Mouse (Mus musculus) intestine, postnatal 0 days (tissue): ENCODE measurements around the gene Slc35e3. TPM values are rescaled to one million over a fixed set of nuclear protein-coding genes. Genes with fewer than 3 reads are reported as not detected.

Experiments used
- ATAC-seq: fragments of 200-750 bp; cut with Nextera tagmentation; 2 replicates; pipeline ENCODE4 v1.8.0; 2017; ENCODE audit warnings: mild to moderate bottlenecking, moderate TSS enrichment, moderate library complexity
- H3K27ac ChIP-seq: fragments of 300-500 bp; sonication (generic); 2 replicates; pipeline ENCODE4 v1.5.1; 2014; ENCODE audit warnings: mild to moderate bottlenecking, low read depth, low read length, moderate library complexity
- H3K27me3 ChIP-seq: fragments of 300-500 bp; sonication (generic); replicated peaks from 2 replicates; pipeline ENCODE4 v1.6.1; 2014; ENCODE audit warnings: low read length, mixed read lengths; ENCODE audit not compliant: control insufficient read depth, insufficient read depth
- H3K36me3 ChIP-seq: fragments of 300-500 bp; sonication (generic); 2 replicates; pipeline ENCODE4 v1.6.1; 2014; ENCODE audit warnings: mild to moderate bottlenecking, moderate library complexity; ENCODE audit not compliant: control insufficient read depth, insufficient read depth
- H3K4me1 ChIP-seq: fragments of 300-500 bp; sonication (generic); replicated peaks from 2 replicates; pipeline ENCODE4 v1.6.1; 2014; ENCODE audit warnings: antibody characterized with exemption, low read length, mixed read lengths; ENCODE audit not compliant: control insufficient read depth, insufficient read depth
- H3K4me2 ChIP-seq: fragments of 300-500 bp; sonication (generic); replicated peaks from 2 replicates; pipeline ENCODE4 v1.6.1; 2014; ENCODE audit warnings: low read depth, mild to moderate bottlenecking, moderate library complexity
- H3K4me3 ChIP-seq: fragments of 300-500 bp; sonication (generic); 2 replicates; pipeline ENCODE4 v1.5.1; 2014; ENCODE audit warnings: low read depth, low read length
- H3K9ac ChIP-seq: fragments of 300-500 bp; sonication (generic); 2 replicates; pipeline ENCODE4 v1.6.1; 2014; ENCODE audit warnings: mild to moderate bottlenecking, low read depth, low read length
- H3K9me3 ChIP-seq: fragments of 300-500 bp; sonication (generic); 2 replicates; pipeline ENCODE4 v1.6.1; 2016; ENCODE audit warnings: mixed run types; ENCODE audit not compliant: control insufficient read depth
- CTCF ChIP-seq: sonication (generic); IDR thresholded peaks from 2 replicates; pipeline ENCODE4 v1.5.1; 2016; ENCODE audit warnings: low read depth, mild to moderate bottlenecking, control low read depth, antibody characterized with exemption, moderate library complexity
- WGBS: fragments of 180-500 bp; shearing (Covaris S2); extraction: QIAGEN DNeasy Blood & Tissue Kit; methylation state at CpG from one replicate; pipeline ENCODE4 v1.1.7; 2014; 5-methylcytosine and 5-hydroxymethylcytosine counted together
- polyA plus RNA-seq: library from polyadenylated mRNA; unstranded; fragments of >200 nt; fragmentation: Nextera tagmentation; extraction: Ambion mirVana; gene quantifications from 2 replicates; pipeline ENCODE4 v1.2.1, GENCODE M21; 2015

Slc35e3 gene
- polyA plus RNA-seq, 1 experiment from 2014 or later: 13.5 TPM

DNA sequence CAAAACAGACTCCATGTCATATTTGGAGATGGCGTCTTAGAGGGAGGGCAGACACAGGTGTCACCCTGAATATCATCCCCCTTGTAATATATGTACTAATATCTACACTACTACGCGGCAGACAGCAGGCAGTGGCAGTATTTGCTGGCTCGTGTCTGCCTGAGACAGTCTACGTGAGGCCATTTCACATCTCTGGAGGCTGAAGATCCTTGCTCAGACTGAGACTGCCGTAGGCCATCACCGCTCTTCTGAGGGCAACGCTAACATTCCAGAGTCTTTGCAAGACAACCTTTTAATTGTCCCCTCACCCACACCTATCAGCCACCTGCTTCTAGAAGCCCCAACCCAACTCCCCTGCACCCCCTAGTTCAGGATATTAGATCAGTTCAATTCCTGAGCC lies 32.7 kb downstream of the Slc35e3 start:
- H3K27ac ChIP-seq: no peak overlapping the region
- H3K4me3 ChIP-seq: no peak overlapping the region
- no peaks in the 10 kb centered on the region for H3K27me3 ChIP-seq
- H3K4me2 ChIP-seq: no peak overlapping the region
- no peak for ATAC-seq
- no peak for TF ChIP-seq CTCF
- WGBS: 92% methylated on average over 8 of the region's 8 CpGs
- H3K9me3 ChIP-seq: no peaks in the 10 kb centered on the region
- H3K9ac ChIP-seq: no peak overlapping the region
- H3K36me3 ChIP-seq: no peaks in the 10 kb centered on the region
- 0 out of 2 replicates have a peak, but pooled peaks cover 5% of the 10 kb centered on the region for H3K4me1 ChIP-seq

DNA sequence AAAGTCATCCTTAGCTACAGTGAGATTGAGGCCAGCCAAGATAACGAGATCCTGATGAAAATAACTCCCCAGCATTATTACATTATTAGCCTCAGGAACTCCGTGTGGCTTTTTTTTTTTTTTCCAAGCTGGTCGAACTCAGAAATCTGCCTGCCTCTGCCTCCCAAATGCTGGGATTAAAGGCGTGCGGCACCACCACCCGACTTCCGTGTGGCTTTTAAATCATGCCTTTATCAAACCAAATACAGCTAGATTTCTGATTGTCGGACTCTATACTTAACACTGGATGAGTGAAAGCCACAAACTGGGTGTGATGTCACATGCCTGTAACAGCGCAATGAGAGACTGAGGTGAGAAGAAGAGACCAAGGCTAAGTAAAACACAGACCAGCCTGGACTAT lies 33.3 kb downstream of the Slc35e3 start:
- Histone ChIP-seq H3K27me3 (no peaks in the 10 kb centered on the region), H3K27ac (no peak overlapping the region), H3K4me3 (no peak overlapping the region), H3K4me2 (no peak overlapping the region), H3K9me3 (no peaks in the 10 kb centered on the region), H3K4me1 (0 out of 2 replicates have a peak, but pooled peaks cover 5% of the 10 kb centered on the region), H3K36me3 (no peaks in the 10 kb centered on the region), H3K9ac (no peak overlapping the region)
- ATAC-seq: no peak
- 85% methylated on average over 9 of the region's 9 CpGs for WGBS
- no peak for TF ChIP-seq CTCF

DNA sequence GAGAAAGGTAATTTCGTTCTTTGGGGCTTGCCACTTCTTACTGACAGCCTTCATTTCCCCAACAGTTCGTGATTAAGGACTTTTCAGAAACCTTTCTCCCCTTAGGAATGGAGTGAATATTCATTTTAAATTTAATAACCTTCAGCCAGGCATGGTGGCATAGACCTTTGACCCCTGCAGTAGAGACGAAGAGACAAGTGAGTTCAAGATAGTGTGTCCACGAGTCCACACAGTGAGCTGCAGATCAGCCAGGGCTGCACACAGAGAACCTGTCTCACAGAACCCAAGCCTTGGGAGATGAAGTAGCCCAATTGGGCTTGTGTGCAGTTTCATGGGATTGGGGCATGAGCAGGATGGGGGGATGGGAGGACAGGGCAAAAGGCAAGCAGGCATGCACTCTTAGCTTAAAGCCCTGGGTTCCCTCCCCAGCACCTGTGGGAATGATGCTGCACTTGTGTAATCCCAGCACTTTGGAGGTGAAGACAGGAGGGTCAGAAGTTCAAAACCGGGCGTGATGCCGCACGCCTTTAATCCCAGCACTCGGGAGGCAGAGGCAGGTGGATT lies 33.9 kb downstream of the Slc35e3 start:
- H3K36me3 ChIP-seq: peaks cover 5% of the 10 kb centered on the region; the same call in 1 of the 2 replicates
- H3K27ac ChIP-seq: no peak overlapping the region
- H3K27me3 ChIP-seq: no peaks in the 10 kb centered on the region
- 0 out of 2 replicates have a peak, but pooled peaks cover 5% of the 10 kb centered on the region for H3K4me1 ChIP-seq
- no peak overlapping the region for H3K4me2 ChIP-seq
- H3K4me3 ChIP-seq: no peak overlapping the region
- H3K9ac ChIP-seq: no peak overlapping the region
- no peaks in the 10 kb centered on the region for H3K9me3 ChIP-seq
- no peak for TF ChIP-seq CTCF
- ATAC-seq: no peak
- WGBS: 80% methylated on average over 9 of the region's 9 CpGs

DNA sequence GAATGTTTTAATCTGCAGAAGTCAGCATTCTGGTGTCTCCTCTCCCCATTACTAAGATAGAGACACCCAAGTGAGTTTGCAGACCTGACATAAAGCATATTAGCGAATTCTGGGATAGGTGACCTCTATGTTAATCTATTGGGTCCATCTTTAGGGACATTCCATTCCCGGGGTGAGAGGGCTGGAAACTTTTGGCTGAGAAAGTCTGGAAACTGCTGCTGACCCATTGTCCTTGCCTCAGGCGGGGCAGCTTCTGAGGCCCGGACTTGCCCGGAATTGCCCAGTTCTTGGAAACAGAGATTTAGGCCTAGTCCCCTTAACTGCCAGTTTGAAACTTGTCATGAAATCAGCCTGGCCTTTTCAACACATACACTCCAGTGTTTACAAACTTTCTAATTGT lies 34.8 kb downstream of the Slc35e3 start:
- peak overlapping the region; percentile 10; the same call in 1 of the 2 replicates for H3K27ac ChIP-seq
- no peak overlapping the region for H3K9ac ChIP-seq

DNA sequence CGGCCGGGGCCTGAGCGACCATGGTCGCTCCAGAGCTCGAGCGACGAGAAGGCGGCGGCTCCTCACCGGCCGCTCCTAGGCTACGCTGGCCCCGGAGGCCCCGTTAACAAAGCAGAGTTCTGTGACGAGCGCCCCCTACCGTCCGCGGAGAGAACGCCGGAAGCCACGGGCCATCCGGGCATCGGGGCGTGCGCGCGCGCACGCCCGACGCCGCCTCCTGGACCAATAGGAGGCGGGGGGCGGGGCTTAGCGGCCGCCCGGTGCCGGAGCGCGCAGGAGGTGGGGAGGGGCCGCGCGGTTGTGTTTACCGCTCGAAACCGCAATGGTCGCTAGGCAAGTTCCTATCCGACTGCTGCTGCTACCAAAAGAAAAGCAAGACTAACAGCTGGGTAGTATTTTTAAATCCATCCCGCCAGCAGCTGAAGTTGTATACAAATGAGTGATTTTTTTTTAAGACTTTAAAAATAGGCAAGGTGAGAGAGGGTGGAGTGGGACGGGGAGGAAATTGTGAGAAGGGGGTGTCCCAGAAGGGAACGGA lies 35.5 kb downstream of the Slc35e3 start, which contains the start of gene Mdm2:
TSS of gene Mdm2 (minus strand) at position 155 of the 538 bp plus-strand sequence.
- Histone ChIP-seq H3K36me3 (peaks cover 17% of the 10 kb centered on the region), H3K4me3 (peak within 1 kb of the TSS; percentile 93), H3K4me2 (peak within 1 kb of the TSS; percentile 74), H3K27me3 (no peaks in the 10 kb centered on the region), H3K27ac (peak within 1 kb of the TSS; percentile 97), H3K9ac (peak within 1 kb of the TSS; percentile 97), H3K9me3 (no peaks in the 10 kb centered on the region), H3K4me1 (0 out of 2 replicates have a peak, but pooled peaks cover 5% of the 10 kb centered on the region)
- under 1% methylated on average over 52 of the region's 52 CpGs for WGBS
- ATAC-seq: peak; percentile 96
- TF ChIP-seq CTCF: peak; percentile 83

More for the DNA sequence above, 34.8 kb downstream of the Slc35e3 start:
- ATAC-seq: no peak
- no peaks in the 10 kb centered on the region for H3K27me3 ChIP-seq
- no peak for TF ChIP-seq CTCF
- 0 out of 2 replicates have a peak, but pooled peaks cover 5% of the 10 kb centered on the region for H3K4me1 ChIP-seq
- no peaks in the 10 kb centered on the region for H3K9me3 ChIP-seq
- peak overlapping the region; percentile 74 for H3K4me2 ChIP-seq
- H3K36me3 ChIP-seq: peaks cover 14% of the 10 kb centered on the region
- WGBS: 62% methylated on average over 5 of the region's 5 CpGs
- H3K4me3 ChIP-seq: peak overlapping the region; percentile 93; the same call in 1 of the 2 replicates

DNA sequence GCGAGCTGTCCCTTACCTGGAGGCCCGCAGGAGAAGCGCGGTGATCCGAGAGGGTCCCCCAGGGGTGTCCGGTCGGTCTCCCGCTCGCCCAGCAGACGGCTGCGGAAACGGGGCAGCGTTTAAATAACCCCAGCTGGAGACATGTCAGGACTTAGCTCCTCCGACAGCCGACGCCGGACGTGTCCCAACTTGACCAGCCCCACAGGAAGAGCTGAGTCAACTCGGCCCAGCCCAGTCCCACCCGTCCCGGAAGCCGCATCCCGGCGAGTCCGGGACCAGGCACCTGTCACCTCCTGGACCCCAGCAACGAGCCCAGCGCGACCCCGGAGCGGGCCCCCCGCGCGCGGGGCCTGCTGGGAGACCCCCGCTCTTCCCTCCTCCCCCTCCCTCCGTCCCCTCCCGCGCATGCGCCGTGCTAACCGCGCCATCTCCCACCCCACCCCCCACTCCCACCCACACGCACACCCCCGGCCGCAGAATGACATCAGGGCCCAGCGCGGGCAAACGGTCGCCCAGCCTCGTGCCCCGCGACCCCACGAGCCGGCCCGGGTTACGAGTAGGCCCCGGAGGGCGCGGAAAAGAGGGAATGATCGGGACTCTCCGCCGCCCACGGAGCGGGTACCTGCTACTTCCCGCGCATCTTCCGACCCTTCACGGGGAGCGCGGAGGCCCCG lies 36.1 kb downstream of the Slc35e3 start:
- Histone ChIP-seq H3K4me1 (0 out of 2 replicates have a peak, but pooled peaks cover 5% of the 10 kb centered on the region), H3K4me3 (peak overlapping the region; percentile 93), H3K9ac (peak overlapping the region; percentile 97), H3K27ac (peak overlapping the region; percentile 97), H3K4me2 (peak overlapping the region; percentile 74), H3K27me3 (no peaks in the 10 kb centered on the region), H3K9me3 (no peaks in the 10 kb centered on the region), H3K36me3 (peaks cover 23% of the 10 kb centered on the region)
- no peak for TF ChIP-seq CTCF
- peak; percentile 66 for ATAC-seq
- under 1% methylated on average over 67 of the region's 71 CpGs for WGBS
